Mouse (Mus musculus) limb, embryonic 13.5 days (tissue): ENCODE measurements around the gene Hoxb3. TPM values are rescaled to one million over a fixed set of nuclear protein-coding genes. Genes with fewer than 3 reads are reported as not detected.
A peak's percentile ranks its signal among the peaks of the same experiment; 100 is the strongest.

Experiments
- ATAC-seq: fragments of 200-750 bp; cut with Nextera tagmentation; 2 replicates; pipeline ENCODE4 v1.8.0; 2017; ENCODE audit warnings: low read depth, moderate number of reproducible peaks, moderate TSS enrichment; ENCODE audit not compliant: low FRiP score
- H3K27ac ChIP-seq: fragments of 300-500 bp; sonication (generic); 2 replicates; pipeline ENCODE4 v1.5.1; 2015; ENCODE audit warnings: inconsistent platforms, mild to moderate bottlenecking, moderate library complexity
- H3K27me3 ChIP-seq: fragments of 300-500 bp; sonication (generic); 2 replicates; pipeline ENCODE4 v1.6.1; 2015; ENCODE audit warnings: mild to moderate bottlenecking, inconsistent platforms
- H3K36me3 ChIP-seq: fragments of 300-500 bp; sonication (generic); 2 replicates; pipeline ENCODE4 v1.6.1; 2015; ENCODE audit warnings: inconsistent platforms, mild to moderate bottlenecking, moderate library complexity
- H3K4me1 ChIP-seq: fragments of 300-500 bp; sonication (generic); 2 replicates; pipeline ENCODE4 v1.6.1; 2015; ENCODE audit warnings: inconsistent platforms
- H3K4me2 ChIP-seq: fragments of 300-500 bp; sonication (generic); replicated peaks from 2 replicates; pipeline ENCODE4 v1.6.1; 2015; ENCODE audit warnings: inconsistent platforms, mild to moderate bottlenecking, moderate library complexity
- H3K4me3 ChIP-seq: fragments of 300-500 bp; sonication (generic); 2 replicates; pipeline ENCODE4 v1.5.1; 2015; ENCODE audit warnings: moderate library complexity, mild to moderate bottlenecking, inconsistent platforms
- H3K9ac ChIP-seq: fragments of 300-500 bp; sonication (generic); 2 replicates; pipeline ENCODE4 v1.6.1; 2015; ENCODE audit warnings: mild to moderate bottlenecking, inconsistent platforms
- H3K9me3 ChIP-seq: fragments of 300-500 bp; sonication (generic); 2 replicates; pipeline ENCODE4 v1.6.1; 2016; ENCODE audit warnings: inconsistent platforms
- WGBS: fragments of 180-500 bp; shearing (Covaris S2); methylation state at CpG from one replicate; pipeline ENCODE4 v1.1.7; 2015; 5-methylcytosine and 5-hydroxymethylcytosine counted together
- polyA plus RNA-seq: library from polyadenylated mRNA; unstranded; fragments of >200 nt; fragmentation: Nextera tagmentation; extraction: Ambion mirVana; gene quantifications from 2 replicates; pipeline ENCODE4 v1.2.1, GENCODE M21; 2015

The Hoxb3 gene
- polyA plus RNA-seq, 1 experiment from 2014 or later: 0.55 TPM

DNA sequence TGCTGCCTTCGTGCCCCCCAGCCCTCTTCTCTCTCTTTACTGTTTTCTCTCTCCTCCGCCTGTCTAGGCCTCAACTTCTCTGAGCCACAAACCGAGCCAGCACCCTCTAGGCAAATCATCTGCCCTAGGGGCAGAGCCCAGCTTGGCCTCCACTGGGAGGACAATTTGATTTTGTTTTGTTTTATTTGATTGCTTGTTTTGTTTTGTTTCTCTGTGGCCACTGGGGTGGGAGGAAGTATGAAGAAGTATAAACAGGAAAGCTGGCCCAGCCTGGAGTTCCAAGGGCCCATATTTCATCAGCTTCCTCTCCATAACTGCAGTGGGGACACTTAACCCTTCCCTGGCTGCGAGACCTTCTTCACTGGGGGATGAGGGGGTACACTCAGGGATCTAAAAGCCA is 13.8 kb upstream of the Hoxb3 start:
- no peak overlapping the region for H3K9ac ChIP-seq
- no peaks in the 10 kb centered on the region for H3K36me3 ChIP-seq
- H3K4me2 ChIP-seq: no peak overlapping the region
- ATAC-seq: no peak
- H3K4me3 ChIP-seq: no peak overlapping the region
- no peaks in the 10 kb centered on the region for H3K4me1 ChIP-seq
- 18% methylated on average over 4 of the region's 4 CpGs for WGBS
- H3K9me3 ChIP-seq: no peaks in the 10 kb centered on the region
- peaks cover 100% of the 10 kb centered on the region for H3K27me3 ChIP-seq
- H3K27ac ChIP-seq: no peak overlapping the region

GRCm38 (mm10) chr11:96310183-96310938 is 12.8 kb upstream of the Hoxb3 start:
- Histone ChIP-seq H3K4me1 (0 out of 2 replicates have a peak, but pooled peaks cover 3% of the 10 kb centered on the region), H3K27ac (no peak overlapping the region), H3K4me2 (no peak overlapping the region), H3K9ac (no peak overlapping the region), H3K4me3 (no peak overlapping the region), H3K36me3 (no peaks in the 10 kb centered on the region), H3K27me3 (peaks cover 100% of the 10 kb centered on the region), H3K9me3 (no peaks in the 10 kb centered on the region)
- no peak for ATAC-seq
- 5% methylated on average over 20 of the region's 20 CpGs for WGBS

- WGBS: 8% methylated on average over 6 of the region's 6 CpGs
- H3K9me3 ChIP-seq: no peaks in the 10 kb centered on the region
- no peak overlapping the region for H3K9ac ChIP-seq
- no peak overlapping the region for H3K27ac ChIP-seq
- H3K27me3 ChIP-seq: peaks cover 100% of the 10 kb centered on the region
- peak overlapping the region; percentile 25 for H3K4me3 ChIP-seq
- peak overlapping the region; percentile 46 for H3K4me2 ChIP-seq
- 0 out of 2 replicates have a peak, but pooled peaks cover 3% of the 10 kb centered on the region for H3K4me1 ChIP-seq
- H3K36me3 ChIP-seq: no peaks in the 10 kb centered on the region
- ATAC-seq: no peak
These were observed 12.0 kb upstream of the Hoxb3 start for GRCm38 (mm10) chr11:96311097-96311496.

GRCm38 (mm10) chr11:96311520-96312417 is 11.4 kb upstream of the Hoxb3 start:
- H3K27me3 ChIP-seq: peaks cover 100% of the 10 kb centered on the region
- H3K4me3 ChIP-seq: peak overlapping the region; percentile 25
- 0 out of 2 replicates have a peak, but pooled peaks cover 3% of the 10 kb centered on the region for H3K4me1 ChIP-seq
- no peak overlapping the region for H3K9ac ChIP-seq
- no peak overlapping the region for H3K27ac ChIP-seq
- WGBS: under 1% methylated on average over 31 of the region's 31 CpGs
- peak overlapping the region; percentile 46 for H3K4me2 ChIP-seq
- peak; percentile 81; the same call in 1 of the 2 replicates for ATAC-seq
- no peaks in the 10 kb centered on the region for H3K36me3 ChIP-seq
- H3K9me3 ChIP-seq: no peaks in the 10 kb centered on the region

GRCm38 (mm10) chr11:96313134-96313533 is 10.0 kb upstream of the Hoxb3 start:
- Histone ChIP-seq H3K4me2 (no peak overlapping the region), H3K9me3 (no peaks in the 10 kb centered on the region), H3K4me3 (no peak overlapping the region), H3K4me1 (0 out of 2 replicates have a peak, but pooled peaks cover 3% of the 10 kb centered on the region), H3K9ac (no peak overlapping the region), H3K27me3 (peaks cover 100% of the 10 kb centered on the region), H3K27ac (no peak overlapping the region), H3K36me3 (no peaks in the 10 kb centered on the region)
- ATAC-seq: no peak
- 38% methylated on average over 2 of the region's 2 CpGs for WGBS

DNA sequence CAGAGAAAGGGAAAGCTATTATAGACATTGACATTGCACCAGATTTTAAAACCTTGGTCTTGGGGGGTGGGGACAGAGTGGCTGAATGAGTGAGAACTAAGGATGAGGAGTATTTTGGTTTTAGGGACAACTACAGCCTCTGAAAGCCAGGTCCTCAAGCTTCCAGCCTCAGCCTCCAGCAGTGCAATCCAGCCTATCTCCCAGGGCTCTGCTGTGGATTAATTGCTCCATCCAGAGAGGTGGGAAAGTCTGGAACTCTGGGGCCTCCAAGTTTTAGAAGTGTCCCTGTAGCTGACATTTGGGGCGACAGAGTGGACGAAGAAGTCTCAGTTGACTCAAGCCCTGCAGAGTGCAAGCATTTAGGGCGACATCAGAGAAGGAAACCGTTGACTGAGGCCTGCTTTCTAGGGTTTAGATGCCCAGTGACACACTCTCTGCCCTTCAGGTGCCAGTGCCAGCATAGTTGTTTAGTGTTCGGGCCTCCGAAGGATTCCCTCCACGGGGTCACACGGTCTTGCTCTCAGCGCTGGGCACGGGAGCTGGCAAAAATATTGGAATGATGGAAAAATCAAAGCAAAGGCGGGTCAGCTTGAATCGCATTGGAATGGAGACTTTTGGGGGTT is 9.2 kb upstream of the Hoxb3 start:
- no peak overlapping the region for H3K4me3 ChIP-seq
- ATAC-seq: no peak
- H3K9ac ChIP-seq: no peak overlapping the region
- no peaks in the 10 kb centered on the region for H3K36me3 ChIP-seq
- WGBS: 11% methylated on average over 12 of the region's 12 CpGs
- no peaks in the 10 kb centered on the region for H3K9me3 ChIP-seq
- H3K27ac ChIP-seq: no peak overlapping the region
- H3K4me2 ChIP-seq: no peak overlapping the region
- H3K4me1 ChIP-seq: peaks cover 6% of the 10 kb centered on the region
- peaks cover 100% of the 10 kb centered on the region for H3K27me3 ChIP-seq

GRCm38 (mm10) chr11:96314671-96315343 is 8.3 kb upstream of the Hoxb3 start:
- H3K4me2 ChIP-seq: peak overlapping the region; percentile 37
- peaks cover 100% of the 10 kb centered on the region for H3K27me3 ChIP-seq
- H3K9me3 ChIP-seq: no peaks in the 10 kb centered on the region
- no peak overlapping the region for H3K9ac ChIP-seq
- ATAC-seq: no peak
- no peaks in the 10 kb centered on the region for H3K36me3 ChIP-seq
- no peak overlapping the region for H3K27ac ChIP-seq
- 1% methylated on average over 34 of the region's 34 CpGs for WGBS
- H3K4me1 ChIP-seq: peaks cover 14% of the 10 kb centered on the region
- peak overlapping the region; percentile 12; the same call in 1 of the 2 replicates for H3K4me3 ChIP-seq

- WGBS: 3% methylated on average over 5 of the region's 5 CpGs
- H3K4me1 ChIP-seq: peaks cover 18% of the 10 kb centered on the region
- ATAC-seq: no peak
These were observed 7.8 kb upstream of the Hoxb3 start for GRCm38 (mm10) chr11:96315344-96315681.

DNA sequence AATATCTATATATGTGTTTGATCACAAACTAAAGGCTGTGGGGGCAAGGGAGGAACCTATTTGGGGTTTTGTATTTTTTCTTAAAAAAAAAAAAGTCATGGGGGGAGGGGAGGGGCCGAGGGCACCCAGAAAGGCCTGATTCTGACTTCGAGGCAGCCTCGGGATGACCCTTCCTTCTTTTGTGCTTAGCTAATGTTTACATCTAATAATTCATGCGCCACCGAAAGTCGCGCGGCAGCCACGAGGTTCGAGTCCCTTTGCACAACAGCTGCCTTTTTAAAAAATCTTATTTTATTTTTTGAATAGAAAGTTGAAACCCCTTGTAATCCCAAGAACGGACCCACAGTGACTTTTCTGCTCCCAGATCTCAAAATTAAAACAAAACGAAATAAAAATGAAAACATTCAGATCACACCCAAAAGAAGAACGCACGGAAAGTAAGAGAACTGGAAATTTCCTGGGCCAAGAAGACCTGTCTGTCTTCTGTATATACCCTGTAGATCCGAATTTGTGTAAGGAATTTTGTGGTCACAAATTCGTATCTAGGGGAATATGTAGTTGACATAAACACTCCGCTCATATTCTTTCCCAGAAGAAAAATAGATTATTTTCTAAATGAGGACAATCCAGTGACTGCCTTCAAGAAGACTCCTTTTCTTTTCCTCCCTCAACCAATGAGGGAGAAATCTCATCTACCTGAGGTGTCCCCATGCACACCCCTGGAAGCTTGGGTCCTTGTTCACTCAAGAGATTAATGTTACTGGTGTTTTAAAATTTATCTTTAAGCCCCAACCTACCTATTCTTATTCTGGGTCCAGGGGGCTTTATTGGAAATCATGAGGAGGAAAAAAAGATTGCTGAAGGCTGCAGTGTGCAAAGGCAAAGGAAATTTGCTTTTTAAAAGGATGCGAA is 6.2 kb upstream of the Hoxb3 start:
- Histone ChIP-seq H3K4me2 (no peak overlapping the region), H3K27ac (no peak overlapping the region), H3K27me3 (peaks cover 100% of the 10 kb centered on the region), H3K4me3 (no peak overlapping the region), H3K4me1 (peaks cover 18% of the 10 kb centered on the region), H3K36me3 (no peaks in the 10 kb centered on the region), H3K9ac (no peak overlapping the region), H3K9me3 (no peaks in the 10 kb centered on the region)
- ATAC-seq: no peak
- WGBS: 5% methylated on average over 18 of the region's 18 CpGs

More at GRCm38 (mm10) chr11:96315344-96315681, 7.8 kb upstream of the Hoxb3 start:
- H3K4me2 ChIP-seq: peak overlapping the region; percentile 37
- no peak overlapping the region for H3K27ac ChIP-seq
- no peaks in the 10 kb centered on the region for H3K9me3 ChIP-seq
- H3K36me3 ChIP-seq: no peaks in the 10 kb centered on the region
- no peak overlapping the region for H3K9ac ChIP-seq
- H3K27me3 ChIP-seq: peaks cover 100% of the 10 kb centered on the region
- no peak overlapping the region for H3K4me3 ChIP-seq

GRCm38 (mm10) chr11:96317608-96318367 is 5.3 kb upstream of the Hoxb3 start, which contains the start of gene Hoxb4:
Hoxb4 (plus strand) TSS chr11:96318267.
- WGBS: 3% methylated on average over 28 of the region's 28 CpGs
- Histone ChIP-seq H3K4me3 (peak within 1 kb of the TSS; percentile 37), H3K27ac (no peak within 1 kb of the TSS), H3K9me3 (no peaks in the 10 kb centered on the region), H3K9ac (peak within 1 kb of the TSS; percentile 57), H3K4me1 (peaks cover 18% of the 10 kb centered on the region), H3K36me3 (no peaks in the 10 kb centered on the region), H3K27me3 (peaks cover 100% of the 10 kb centered on the region), H3K4me2 (peak within 1 kb of the TSS; percentile 58)
- ATAC-seq: no peak; the same call in 1 of the 2 replicates
